Mouse (Mus musculus) erythroid progenitor cell, adult 5-6 weeks (primary cell): ENCODE measurements around the gene Hsd3b4. TPM values are rescaled to one million over a fixed set of nuclear protein-coding genes. Genes with fewer than 3 reads are reported as not detected.

Experiments used
- total RNA-seq, 2 experiments: library from RNA; stranded (forward) in 1 of 2; stranded (reverse) in 1 of 2; fragments of 150-400 nt in 1 of 2; fragments of 186-747, 209-891 nt in 1 of 2; gene quantifications; 2 replicates each; pipeline versions ENCODE4 v1.2.3 to v1.2.4; 2015 to 2017; ENCODE audit warnings: low replicate concordance in 2 of 2

The Hsd3b4 gene
- total RNA-seq, 2 experiments from 2014 or later, result not detected

Other genes starting within 250 kb of the Hsd3b4 start
- gene Hmgcs2, start 230.1 kb downstream of the Hsd3b4 start, total RNA-seq (2015; ENCODE audit: low replicate concordance), result not detected in 2 replicates
- gene Hmgcs2, start 230.1 kb downstream of the Hsd3b4 start, total RNA-seq (2017; ENCODE audit: low replicate concordance), result 1.6 TPM in 1 of 2 replicates, not detected in the other
- gene Phgdh, start 170.5 kb downstream of the Hsd3b4 start, total RNA-seq (2015; ENCODE audit: low replicate concordance), result 6.7 and 6.8 TPM in 2 replicates
- gene Phgdh, start 170.5 kb downstream of the Hsd3b4 start, total RNA-seq (2017; ENCODE audit: low replicate concordance), result 6.7 and 17.9 TPM in 2 replicates
- not detected in 2 replicates for gene Zfp697, start 128.1 kb downstream of the Hsd3b4 start, total RNA-seq (2015; ENCODE audit: low replicate concordance)
- not detected in 2 replicates for gene Zfp697, start 128.1 kb downstream of the Hsd3b4 start, total RNA-seq (2017; ENCODE audit: low replicate concordance)
- gene Gm4450, start 53.4 kb downstream of the Hsd3b4 start, total RNA-seq (2015; ENCODE audit: low replicate concordance), result not detected in 2 replicates
- not detected in 2 replicates for gene Gm4450, start 53.4 kb downstream of the Hsd3b4 start, total RNA-seq (2017; ENCODE audit: low replicate concordance)
- gene Gm10681, start 78.3 kb upstream of the Hsd3b4 start, total RNA-seq (2015; ENCODE audit: low replicate concordance), result not detected in 2 replicates
- not detected in 2 replicates for gene Gm10681, start 78.3 kb upstream of the Hsd3b4 start, total RNA-seq (2017; ENCODE audit: low replicate concordance)
- not detected in 2 replicates for gene Hsd3b5, start 119.7 kb upstream of the Hsd3b4 start, total RNA-seq (2015; ENCODE audit: low replicate concordance)
- gene Hsd3b5, start 119.7 kb upstream of the Hsd3b4 start, total RNA-seq (2017; ENCODE audit: low replicate concordance), result not detected in 2 replicates
- not detected in 2 replicates for gene Hsd3b2, start 214.0 kb upstream of the Hsd3b4 start, total RNA-seq (2015; ENCODE audit: low replicate concordance)
- gene Hsd3b2, start 214.0 kb upstream of the Hsd3b4 start, total RNA-seq (2017; ENCODE audit: low replicate concordance), result not detected in 2 replicates